Mouse (Mus musculus): ENCODE results near the gene Orm1. TPM values are rescaled to one million over a fixed set of nuclear protein-coding genes. Genes with fewer than 3 reads are reported as not detected.

Orm1 gene
- polyA plus RNA-seq, 1 experiment from 2014 or later, result not detected

DNA sequence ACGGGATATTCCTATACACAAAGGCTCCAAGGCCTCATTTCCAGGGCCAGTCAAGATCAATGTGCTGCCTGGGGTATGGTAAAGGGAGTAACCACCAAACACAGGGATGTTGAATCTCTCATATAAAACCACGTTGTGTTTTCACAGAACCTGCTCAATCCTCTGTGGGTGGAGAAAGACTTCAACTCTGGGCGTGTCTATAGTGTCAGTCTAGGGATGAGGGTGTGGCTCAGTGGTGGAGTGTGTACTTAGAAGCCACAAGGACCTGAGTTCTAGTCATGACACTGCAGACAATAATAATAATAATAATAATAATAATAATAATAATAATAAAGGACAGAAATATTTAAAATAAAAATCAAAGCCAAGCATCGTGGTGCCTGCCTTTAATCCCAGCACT is 39.9 kb downstream of the Orm1 start:
- WGBS, result 89% methylated on average over 4 of the region's 4 CpGs
- no peak overlapping the region for H3K9ac ChIP-seq
- H3K27me3 ChIP-seq, result no peaks in the 10 kb centered on the region
- H3K4me2 ChIP-seq, result no peak overlapping the region
- peaks cover 10% of the 10 kb centered on the region for H3K36me3 ChIP-seq
- no peak overlapping the region for H3K4me3 ChIP-seq
- H3K27ac ChIP-seq (replicated peaks), result no peak overlapping the region
- H3K9me3 ChIP-seq, result no peaks in the 10 kb centered on the region
- peaks cover 8% of the 10 kb centered on the region for H3K4me1 ChIP-seq (replicated peaks)
- no peak for ATAC-seq (ENCODE audit: low FRiP score, low read depth)

DNA sequence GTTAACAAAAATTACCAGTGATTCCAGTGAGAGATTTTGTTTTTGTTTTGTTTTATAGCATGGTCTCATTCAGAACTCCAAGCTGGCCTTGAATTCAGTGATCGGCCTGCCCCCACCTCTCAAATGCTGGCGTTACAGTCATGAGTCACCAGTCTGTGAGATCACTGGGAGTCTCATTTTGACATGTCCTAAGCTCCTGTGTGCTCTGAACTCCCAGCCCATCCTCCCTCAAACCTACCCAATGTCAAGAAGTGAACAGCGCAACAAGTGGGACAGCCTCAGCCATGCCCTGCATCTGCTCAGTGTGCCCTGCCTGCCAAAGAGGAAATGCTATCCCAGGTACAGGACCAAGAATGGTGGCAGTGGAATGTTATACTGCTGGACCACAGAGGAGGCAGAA is 40.9 kb downstream of the Orm1 start:
- H3K9ac ChIP-seq, result no peak overlapping the region
- H3K4me2 ChIP-seq, result no peak overlapping the region
- H3K4me3 ChIP-seq, result no peak overlapping the region
- ATAC-seq (ENCODE audit: low FRiP score, low read depth), result no peak
- no peaks in the 10 kb centered on the region for H3K27me3 ChIP-seq
- no peaks in the 10 kb centered on the region for H3K9me3 ChIP-seq
- no peak overlapping the region for H3K27ac ChIP-seq (replicated peaks)
- H3K36me3 ChIP-seq, result peaks cover 10% of the 10 kb centered on the region
- 92% methylated on average over 3 of the region's 3 CpGs for WGBS
- H3K4me1 ChIP-seq (replicated peaks), result peaks cover 15% of the 10 kb centered on the region

- Histone ChIP-seq H3K4me3 (no peak overlapping the region), H3K36me3 (peaks cover 10% of the 10 kb centered on the region), H3K4me1 (replicated peaks) (peaks cover 15% of the 10 kb centered on the region), H3K27ac (replicated peaks) (no peak overlapping the region), H3K9me3 (no peaks in the 10 kb centered on the region), H3K27me3 (no peaks in the 10 kb centered on the region), H3K9ac (no peak overlapping the region), H3K4me2 (no peak overlapping the region)
- 78% methylated on average over 11 of the region's 11 CpGs for WGBS
- no peak for ATAC-seq (ENCODE audit: low FRiP score, low read depth)
Observed at GRCm38 (mm10) chr4:63385784-63386183, 41.4 kb downstream of the Orm1 start.

- 53% methylated on average over 6 of the region's 6 CpGs for WGBS
- H3K27me3 ChIP-seq, result no peaks in the 10 kb centered on the region
- peaks cover 5% of the 10 kb centered on the region; the same call in 1 of the 2 replicates for H3K36me3 ChIP-seq
- ATAC-seq (ENCODE audit: low FRiP score, low read depth), result no peak
- no peak overlapping the region for H3K9ac ChIP-seq
- H3K4me1 ChIP-seq (replicated peaks), result peaks cover 15% of the 10 kb centered on the region
- no peak overlapping the region for H3K27ac ChIP-seq (replicated peaks)
- H3K4me3 ChIP-seq, result no peak overlapping the region
- H3K4me2 ChIP-seq, result no peak overlapping the region
- H3K9me3 ChIP-seq, result no peaks in the 10 kb centered on the region
Observed at GRCm38 (mm10) chr4:63388029-63388428, 43.7 kb downstream of the Orm1 start.

DNA sequence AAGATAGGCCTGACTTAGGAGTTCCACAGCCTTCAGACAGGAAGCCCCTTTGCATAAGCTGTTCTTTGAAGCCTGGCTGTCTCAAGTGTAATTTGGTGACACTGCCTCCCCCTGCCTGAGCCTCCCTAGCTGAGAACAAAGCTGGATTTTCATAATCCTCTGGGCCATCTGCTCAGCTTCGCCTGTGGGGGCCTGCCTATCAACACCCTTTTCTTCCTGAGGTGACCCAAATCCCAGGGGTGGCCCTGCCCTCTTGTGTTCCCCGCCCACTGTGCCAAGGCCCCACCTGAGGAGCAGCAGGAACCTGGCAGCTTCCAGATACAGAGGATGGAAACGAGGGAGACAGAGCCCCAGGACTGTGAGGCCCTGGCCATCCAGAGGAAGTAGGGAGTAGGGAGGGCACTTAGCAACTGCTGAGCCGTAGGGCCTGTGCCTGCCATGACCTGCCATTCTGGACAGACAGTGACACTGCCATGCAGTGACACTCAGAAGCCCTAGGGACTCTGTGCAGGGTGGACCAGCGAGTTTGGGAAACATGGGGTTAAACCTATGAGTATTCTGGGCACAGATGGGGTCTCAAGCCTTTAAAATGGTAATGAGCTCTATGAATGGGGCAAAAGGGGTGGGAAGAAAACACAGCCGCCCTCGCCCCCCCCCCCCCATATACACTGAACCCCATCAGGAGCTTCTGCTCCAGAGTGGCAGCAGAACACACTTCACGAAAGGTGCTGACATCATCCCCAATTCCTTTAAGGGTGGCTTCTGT is 44.9 kb downstream of the Orm1 start:
- Histone ChIP-seq H3K9me3 (no peaks in the 10 kb centered on the region), H3K4me1 (replicated peaks) (peaks cover 15% of the 10 kb centered on the region), H3K4me2 (no peak overlapping the region), H3K9ac (0 out of 2 replicates have a peak overlapping the region, but pooled peaks have one; percentile 10), H3K27me3 (no peaks in the 10 kb centered on the region), H3K36me3 (peaks cover 7% of the 10 kb centered on the region; the same call in 1 of the 2 replicates), H3K27ac (replicated peaks) (peak overlapping the region; percentile 21; the same call in 1 of the 2 replicates), H3K4me3 (no peak overlapping the region)
- WGBS, result 20% methylated on average over 8 of the region's 8 CpGs
- peak; percentile 52 for ATAC-seq (ENCODE audit: low FRiP score, low read depth)

GRCm38 (mm10) chr4:63389887-63390528 is 45.6 kb downstream of the Orm1 start:
- H3K4me3 ChIP-seq, result no peak overlapping the region
- H3K4me2 ChIP-seq, result no peak overlapping the region
- H3K36me3 ChIP-seq, result peaks cover 10% of the 10 kb centered on the region; the same call in 1 of the 2 replicates
- ATAC-seq (ENCODE audit: low FRiP score, low read depth), result peak; percentile 45; the same call in 1 of the 2 replicates
- H3K9ac ChIP-seq, result no peak overlapping the region
- peaks cover 15% of the 10 kb centered on the region for H3K4me1 ChIP-seq (replicated peaks)
- H3K27me3 ChIP-seq, result no peaks in the 10 kb centered on the region
- 45% methylated on average over 11 of the region's 11 CpGs for WGBS
- H3K27ac ChIP-seq (replicated peaks), result peak overlapping the region; percentile 12; the same call in 1 of the 2 replicates
- H3K9me3 ChIP-seq, result no peaks in the 10 kb centered on the region

GRCm38 (mm10) chr4:63391322-63391721 is 47.0 kb downstream of the Orm1 start:
- no peak for ATAC-seq (ENCODE audit: low FRiP score, low read depth)
- H3K9ac ChIP-seq, result no peak overlapping the region
- H3K4me3 ChIP-seq, result no peak overlapping the region
- H3K36me3 ChIP-seq, result peaks cover 5% of the 10 kb centered on the region; the same call in 1 of the 2 replicates
- no peak overlapping the region for H3K4me2 ChIP-seq
- peaks cover 15% of the 10 kb centered on the region for H3K4me1 ChIP-seq (replicated peaks)
- H3K9me3 ChIP-seq, result no peaks in the 10 kb centered on the region
- H3K27ac ChIP-seq (replicated peaks), result no peak overlapping the region
- 87% methylated on average over 6 of the region's 6 CpGs for WGBS
- no peaks in the 10 kb centered on the region for H3K27me3 ChIP-seq

Other genes starting within 250 kb of the Orm1 start
- gene Ambp, start 189.8 kb upstream of the Orm1 start, polyA plus RNA-seq (2015; fragmentation: Nextera tagmentation; extraction: Ambion mirVana), result 0.12 and 1.1 TPM in 2 replicates
- gene Kif12, start 172.4 kb upstream of the Orm1 start, polyA plus RNA-seq (2015; fragmentation: Nextera tagmentation; extraction: Ambion mirVana), result 0.09 and 0.10 TPM in 2 replicates
- gene Col27a1, start 130.6 kb upstream of the Orm1 start, polyA plus RNA-seq (2015; fragmentation: Nextera tagmentation; extraction: Ambion mirVana), result 2.2 and 3.3 TPM in 2 replicates
- not detected in 2 replicates for gene Orm3, start 11.6 kb downstream of the Orm1 start, polyA plus RNA-seq (2015; fragmentation: Nextera tagmentation; extraction: Ambion mirVana)
- not detected in 2 replicates for gene Orm2, start 17.9 kb downstream of the Orm1 start, polyA plus RNA-seq (2015; fragmentation: Nextera tagmentation; extraction: Ambion mirVana)
- 6.6 and 7.2 TPM in 2 replicates for gene Akna, start 58.8 kb downstream of the Orm1 start, polyA plus RNA-seq (2015; fragmentation: Nextera tagmentation; extraction: Ambion mirVana)
- gene Whrn, start 151.4 kb downstream of the Orm1 start, polyA plus RNA-seq (2015; fragmentation: Nextera tagmentation; extraction: Ambion mirVana), result 6.9 and 7.1 TPM in 2 replicates
- gene Atp6v1g1, start 200.2 kb downstream of the Orm1 start, polyA plus RNA-seq (2015; fragmentation: Nextera tagmentation; extraction: Ambion mirVana), result 392 and 404 TPM in 2 replicates
- 3.3 and 4.1 TPM in 2 replicates for gene Tmem268, start 214.2 kb downstream of the Orm1 start, polyA plus RNA-seq (2015; fragmentation: Nextera tagmentation; extraction: Ambion mirVana)

Data from hindbrain, embryonic 15.5 days (tissue).